Mouse (Mus musculus) ES-Bruce4 (cell line): ENCODE measurements at regions not wholly inside any gene's neighbourhood (a gene's known extent, or its start where the extent isn't known, plus 50 kb on each side); places are given as distances from the start of the nearest gene placed in this dataset.
A peak's percentile ranks its signal among the peaks of the same experiment; 100 is the strongest.
"Not testable (repeated sequence)": the region's sequence is repeated elsewhere in the genome, so short reads cannot be mapped to it uniquely, and the experiment has no call there.

Experiments
- H3K27ac ChIP-seq: 2 replicates; pipeline ENCODE4 v1.5.1; 2012; ENCODE audit warnings: low read length, inconsistent platforms; ENCODE audit not compliant: insufficient read depth
- H3K27me3 ChIP-seq: 2 replicates; pipeline ENCODE4 v1.6.1; 2012; ENCODE audit warnings: mild to moderate bottlenecking, low read length, inconsistent platforms; ENCODE audit not compliant: control insufficient read depth, poor library complexity, insufficient read depth, severe bottlenecking
- H3K36me3 ChIP-seq: 2 replicates; pipeline ENCODE4 v1.6.1; 2012; ENCODE audit warnings: inconsistent platforms, mild to moderate bottlenecking, low read length, moderate library complexity; ENCODE audit not compliant: control insufficient read depth, poor library complexity, insufficient read depth, severe bottlenecking
- H3K4me1 ChIP-seq: one replicate; pipeline ENCODE4 v1.8.1; 2011; ENCODE audit warnings: low read length; ENCODE audit not compliant: control insufficient read depth, insufficient read depth
- H3K4me3 ChIP-seq: 2 replicates; pipeline ENCODE4 v1.5.1; 2011; ENCODE audit warnings: low read depth, mild to moderate bottlenecking, low read length
- H3K9ac ChIP-seq: 2 replicates; pipeline ENCODE4 v1.6.1; 2012; ENCODE audit warnings: low read depth, mild to moderate bottlenecking, inconsistent platforms; ENCODE audit not compliant: poor library complexity, severe bottlenecking
- H3K9me3 ChIP-seq: replicated peaks from 2 replicates; pipeline ENCODE4 v1.6.1; 2012; ENCODE audit warnings: mild to moderate bottlenecking, low read length, inconsistent platforms; ENCODE audit not compliant: control insufficient read depth, poor library complexity, insufficient read depth, severe bottlenecking
- CTCF ChIP-seq: IDR thresholded peaks from one replicate; pipeline ENCODE4 v1.8.1; 2011; ENCODE audit warnings: low read depth, low read length
- EP300 ChIP-seq: IDR thresholded peaks from 2 replicates; pipeline ENCODE4 v1.6.1; 2011; ENCODE audit warnings: low read depth, low read length; ENCODE audit not compliant: insufficient read depth
- POLR2A ChIP-seq: IDR thresholded peaks from one replicate; pipeline ENCODE4 v1.8.1; 2011; ENCODE audit warnings: low read length; ENCODE audit not compliant: insufficient read depth

DNA sequence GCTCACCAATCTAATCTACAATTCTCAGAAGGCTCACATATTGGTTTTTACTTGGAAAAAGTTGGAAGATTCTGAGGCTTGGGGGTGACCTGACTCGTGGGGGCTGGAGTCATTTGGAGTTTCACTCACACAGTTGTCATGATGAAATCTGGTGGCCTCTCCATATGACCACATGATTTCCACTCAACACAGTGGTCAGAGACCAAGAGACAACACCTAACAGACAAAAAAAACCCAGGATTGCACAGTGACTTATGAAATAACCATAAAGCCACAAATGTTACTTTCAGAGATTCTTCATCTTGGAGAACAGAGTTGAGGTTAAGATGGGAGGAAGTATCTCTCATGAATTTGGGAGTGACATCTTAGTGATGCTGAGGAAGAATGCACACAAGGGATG is 263.4 kb upstream of the Tgfbr2 start:
- Histone ChIP-seq H3K27me3 (no peaks in the 10 kb centered on the region), H3K36me3 (no peaks in the 10 kb centered on the region), H3K4me3 (no peak overlapping the region), H3K27ac (no peak overlapping the region), H3K9me3 (peaks cover 8% of the 10 kb centered on the region), H3K9ac (no peak overlapping the region), H3K4me1 (no peaks in the 10 kb centered on the region)
- TF ChIP-seq EP300 (no peak), POLR2A (no peak), CTCF (no peak)

DNA sequence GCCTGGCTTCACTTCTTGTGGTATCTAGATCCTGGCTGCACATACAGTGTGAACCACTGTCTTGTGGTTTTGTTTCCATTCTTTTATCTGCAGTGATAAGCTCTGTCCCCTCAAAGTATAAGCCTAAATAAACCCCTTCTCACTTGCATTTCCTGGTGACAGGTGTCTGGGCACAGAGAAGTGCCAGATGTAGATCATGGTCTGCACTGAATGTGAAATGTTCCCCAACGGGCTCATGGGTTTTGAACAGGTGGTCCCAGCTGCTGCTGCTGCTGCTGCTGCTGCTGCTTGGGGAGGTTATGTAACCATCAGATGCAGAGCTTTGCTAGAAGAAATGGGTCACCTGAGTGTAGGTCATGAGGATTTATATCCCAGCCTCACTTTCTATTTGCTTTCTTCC is 259.3 kb upstream of the Tgfbr2 start:
- H3K27me3 ChIP-seq = no peaks in the 10 kb centered on the region
- H3K4me3 ChIP-seq = no peak overlapping the region
- no peak overlapping the region for H3K27ac ChIP-seq
- H3K4me1 ChIP-seq = no peaks in the 10 kb centered on the region
- no peaks in the 10 kb centered on the region for H3K36me3 ChIP-seq
- no peak overlapping the region for H3K9ac ChIP-seq
- no peaks in the 10 kb centered on the region for H3K9me3 ChIP-seq
- TF ChIP-seq EP300 = no peak
- TF ChIP-seq CTCF = no peak
- TF ChIP-seq POLR2A = no peak

DNA sequence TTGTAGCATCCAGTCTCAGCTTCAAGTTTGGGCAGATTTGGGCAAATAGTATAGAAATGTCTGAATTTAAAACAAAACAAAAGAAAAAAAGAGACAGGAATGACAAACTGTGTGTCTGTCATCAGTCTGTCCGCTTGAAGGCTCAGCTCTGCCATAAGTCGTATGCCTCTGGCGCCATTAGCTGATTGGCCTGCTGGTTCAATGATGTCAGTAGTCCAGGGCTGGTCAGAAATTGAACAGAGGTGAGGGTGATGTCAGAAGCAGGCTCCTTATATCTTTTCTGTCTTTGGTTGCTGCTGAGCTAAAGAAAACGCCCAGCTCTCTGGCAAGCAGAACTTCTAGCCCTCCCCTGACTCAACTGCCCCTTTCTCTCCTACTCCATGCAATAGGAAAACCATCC is 253.9 kb upstream of the Tgfbr2 start:
- Histone ChIP-seq H3K27ac (no peak overlapping the region), H3K9me3 (no peaks in the 10 kb centered on the region), H3K4me1 (no peaks in the 10 kb centered on the region), H3K9ac (no peak overlapping the region), H3K4me3 (no peak overlapping the region), H3K36me3 (no peaks in the 10 kb centered on the region), H3K27me3 (no peaks in the 10 kb centered on the region)
- TF ChIP-seq POLR2A = no peak
- TF ChIP-seq CTCF = no peak
- no peak for TF ChIP-seq EP300

- H3K36me3 ChIP-seq = no peaks in the 10 kb centered on the region
- no peaks in the 10 kb centered on the region for H3K9me3 ChIP-seq
- H3K27ac ChIP-seq = no peak overlapping the region
- H3K9ac ChIP-seq = no peak overlapping the region
- no peaks in the 10 kb centered on the region for H3K27me3 ChIP-seq
- no peaks in the 10 kb centered on the region for H3K4me1 ChIP-seq
- TF ChIP-seq EP300 = no peak
- no peak for TF ChIP-seq POLR2A
- no peak for TF ChIP-seq CTCF
- no peak overlapping the region for H3K4me3 ChIP-seq
Observed at GRCm38 (mm10) chr9:116428475-116428874, 253.3 kb upstream of the Tgfbr2 start.

DNA sequence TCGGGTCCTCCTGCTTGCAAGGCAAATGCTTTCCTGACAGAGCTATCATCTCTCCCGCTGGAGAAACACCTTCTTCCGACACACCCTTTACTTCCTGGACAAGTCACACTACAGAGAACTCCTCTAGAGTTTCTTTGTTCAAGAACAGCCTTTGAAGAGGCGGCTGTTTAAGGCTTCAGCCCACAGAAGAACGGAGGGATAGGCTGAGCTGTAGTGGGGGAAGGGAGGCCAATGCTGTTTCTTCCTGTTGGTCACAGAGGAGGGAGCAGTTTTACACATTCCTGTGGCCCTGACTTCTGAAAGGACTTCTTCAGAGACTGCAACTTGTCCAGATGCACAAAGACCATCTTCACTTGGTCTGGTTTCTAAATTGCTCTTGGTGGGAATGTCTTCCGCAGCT is 252.1 kb upstream of the Tgfbr2 start:
- Histone ChIP-seq H3K36me3 (no peaks in the 10 kb centered on the region), H3K9ac (no peak overlapping the region), H3K27me3 (no peaks in the 10 kb centered on the region), H3K4me1 (no peaks in the 10 kb centered on the region), H3K9me3 (no peaks in the 10 kb centered on the region), H3K27ac (no peak overlapping the region), H3K4me3 (no peak overlapping the region)
- TF ChIP-seq POLR2A = no peak
- no peak for TF ChIP-seq EP300
- TF ChIP-seq CTCF = no peak

- TF ChIP-seq CTCF (peak; percentile 66), POLR2A (no peak), EP300 (no peak)
- Histone ChIP-seq H3K27me3 (no peaks in the 10 kb centered on the region), H3K36me3 (no peaks in the 10 kb centered on the region), H3K9me3 (no peaks in the 10 kb centered on the region), H3K4me3 (no peak overlapping the region), H3K27ac (no peak overlapping the region), H3K9ac (no peak overlapping the region), H3K4me1 (no peaks in the 10 kb centered on the region)
Observed at GRCm38 (mm10) chr9:116426269-116426999, 251.3 kb upstream of the Tgfbr2 start.

DNA sequence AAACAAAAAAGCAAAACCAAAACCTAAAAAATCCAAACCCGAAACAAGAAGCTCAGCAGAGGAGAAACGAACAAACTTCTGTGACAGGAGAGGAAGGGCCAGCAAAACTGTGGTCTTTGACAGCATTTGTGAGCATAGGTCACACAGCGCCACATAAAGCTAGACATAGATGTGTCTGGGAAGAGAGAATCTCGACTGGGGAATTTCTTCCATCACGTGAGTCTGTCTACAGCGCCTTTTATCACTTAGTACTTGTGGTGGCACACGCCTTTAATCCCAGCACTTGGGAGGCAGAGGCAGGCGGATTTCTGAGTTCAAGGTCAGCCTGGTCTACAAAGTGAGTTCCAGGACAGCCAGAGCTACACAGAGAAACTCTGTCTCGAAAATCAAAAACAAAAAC is 250.2 kb upstream of the Tgfbr2 start:
- not testable (repeated sequence) for H3K27ac ChIP-seq

More for the DNA sequence above, 250.2 kb upstream of the Tgfbr2 start:
- not testable (repeated sequence) for H3K4me3 ChIP-seq, H3K9ac ChIP-seq, H3K9me3 ChIP-seq, H3K4me1 ChIP-seq, H3K27me3 ChIP-seq, H3K36me3 ChIP-seq
